Mouse (Mus musculus) bone marrow, adult 2 months (tissue): ENCODE measurements around the gene Rreb1. TPM values are rescaled to one million over a fixed set of nuclear protein-coding genes. Genes with fewer than 3 reads are reported as not detected.

ENCODE experiments used
- H3K27ac ChIP-seq: fragments of 200-500 bp; 2 replicates; pipeline ENCODE4 v1.5.1; 2012; ENCODE audit warnings: low read depth, mild to moderate bottlenecking, control low read depth, inconsistent platforms, low read length; ENCODE audit not compliant: control insufficient read depth, poor library complexity, insufficient read depth
- H3K4me1 ChIP-seq: fragments of 200-500 bp; 2 replicates; pipeline ENCODE4 v1.6.1; 2011; ENCODE audit warnings: low read length; ENCODE audit not compliant: control insufficient read depth, insufficient read depth
- H3K4me3 ChIP-seq: fragments of 200-500 bp; replicated peaks from 2 replicates; pipeline ENCODE3; 2011; ENCODE audit warnings: mild to moderate bottlenecking, low read depth, low read length, control low read depth; ENCODE audit not compliant: control insufficient read depth
- CTCF ChIP-seq: fragments of 200-500 bp; IDR thresholded peaks from 2 replicates; pipeline ENCODE4 v1.5.1; 2011; ENCODE audit warnings: low read length, control low read depth; ENCODE audit not compliant: control insufficient read depth, insufficient read depth
- POLR2A ChIP-seq: fragments of 200-500 bp; IDR thresholded peaks from 2 replicates; pipeline ENCODE4 v1.6.1; 2011; ENCODE audit warnings: low read depth, mild to moderate bottlenecking, control low read depth, low read length, borderline replicate concordance; ENCODE audit not compliant: control insufficient read depth
- WGBS: fragments of 180-500 bp; shearing (Covaris S2); methylation state at CpG from one replicate; pipeline ENCODE4 v1.1.7; 2018; 5-methylcytosine and 5-hydroxymethylcytosine counted together
- polyA plus RNA-seq: library from polyadenylated mRNA; stranded (reverse); fragments of >200 nt; gene quantifications from 2 replicates; pipeline ENCODE4 v1.2.4, GENCODE M21; 2011; ENCODE audit warnings: low replicate concordance; ENCODE audit not compliant: missing spikeins, insufficient read depth, insufficient read length

Rreb1 gene
- polyA plus RNA-seq, 1 experiment, result 17.7 TPM

DNA sequence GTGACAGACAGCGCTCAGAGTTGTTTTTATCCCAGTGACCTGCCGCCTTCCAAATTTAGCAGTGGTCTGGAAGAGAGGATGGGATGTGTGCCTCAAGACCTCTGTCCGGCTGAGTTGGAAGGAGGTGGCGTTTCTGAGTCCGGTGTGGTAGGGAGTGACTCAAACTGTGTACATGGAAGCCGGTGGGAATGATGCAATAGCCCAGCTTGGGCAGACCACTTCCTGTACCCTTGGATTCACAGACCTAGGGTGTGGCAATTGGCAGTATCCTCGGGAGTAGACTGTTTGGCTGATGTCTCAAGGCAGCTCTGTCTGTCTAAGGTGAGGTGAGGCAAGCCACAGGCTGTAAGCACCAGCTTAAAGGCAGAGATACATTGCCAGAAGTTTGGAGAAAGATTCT lies 6.0 kb downstream of the Rreb1 start:
- TF ChIP-seq POLR2A (no peak), CTCF (no peak)
- Histone ChIP-seq H3K4me3 (no peak overlapping the region), H3K4me1 (peaks cover 6% of the 10 kb centered on the region), H3K27ac (no peak overlapping the region)
- WGBS, result 34% methylated on average over 7 of the region's 7 CpGs

GRCm38 (mm10) chr13:37792739-37793336 lies 14.6 kb downstream of the Rreb1 start:
- no peak for TF ChIP-seq POLR2A
- H3K4me3 ChIP-seq, result no peak overlapping the region
- WGBS, result 75% methylated on average over 11 of the region's 11 CpGs

GRCm38 (mm10) chr13:37798811-37799210 lies 20.6 kb downstream of the Rreb1 start:
- Histone ChIP-seq H3K4me3 (no peak overlapping the region), H3K4me1 (peaks cover 7% of the 10 kb centered on the region; the same call in 1 of the 2 replicates), H3K27ac (no peak overlapping the region)
- WGBS, result 94% methylated on average over 8 of the region's 8 CpGs
- no peak for TF ChIP-seq CTCF
- TF ChIP-seq POLR2A, result no peak

More at GRCm38 (mm10) chr13:37792739-37793336, 14.6 kb downstream of the Rreb1 start:
- Histone ChIP-seq H3K27ac (no peak overlapping the region), H3K4me1 (no peaks in the 10 kb centered on the region)

- Histone ChIP-seq H3K4me3 (no peak overlapping the region), H3K4me1 (peaks cover 7% of the 10 kb centered on the region; the same call in 1 of the 2 replicates), H3K27ac (no peak overlapping the region)
- 83% methylated on average over 9 of the region's 9 CpGs for WGBS
- TF ChIP-seq POLR2A, result no peak
- no peak for TF ChIP-seq CTCF
These were observed 21.2 kb downstream of the Rreb1 start for GRCm38 (mm10) chr13:37799413-37799812.

GRCm38 (mm10) chr13:37801101-37802075 lies 23.2 kb downstream of the Rreb1 start:
- TF ChIP-seq CTCF (no peak), POLR2A (no peak)
- no peak overlapping the region for H3K27ac ChIP-seq
- WGBS, result 15% methylated on average over 11 of the region's 11 CpGs
- H3K4me1 ChIP-seq, result peaks cover 7% of the 10 kb centered on the region; the same call in 1 of the 2 replicates
- H3K4me3 ChIP-seq, result peak overlapping the region; percentile 45

- no peak overlapping the region for H3K4me3 ChIP-seq
- 53% methylated on average over 6 of the region's 6 CpGs for WGBS
- no peak for TF ChIP-seq POLR2A
- TF ChIP-seq CTCF, result no peak
- no peak overlapping the region for H3K27ac ChIP-seq
- H3K4me1 ChIP-seq, result peaks cover 7% of the 10 kb centered on the region; the same call in 1 of the 2 replicates
These were observed 24.2 kb downstream of the Rreb1 start for GRCm38 (mm10) chr13:37802246-37803003.

- 10% methylated on average over 5 of the region's 5 CpGs for WGBS
These were observed 25.0 kb downstream of the Rreb1 start for GRCm38 (mm10) chr13:37803244-37803643.

More at GRCm38 (mm10) chr13:37803244-37803643, 25.0 kb downstream of the Rreb1 start:
- TF ChIP-seq POLR2A (no peak), CTCF (no peak)
- Histone ChIP-seq H3K27ac (no peak overlapping the region), H3K4me1 (peaks cover 7% of the 10 kb centered on the region; the same call in 1 of the 2 replicates), H3K4me3 (no peak overlapping the region)
